ENCODE assay signal across 8 mouse cellular contexts in the genomic region with DNA sequence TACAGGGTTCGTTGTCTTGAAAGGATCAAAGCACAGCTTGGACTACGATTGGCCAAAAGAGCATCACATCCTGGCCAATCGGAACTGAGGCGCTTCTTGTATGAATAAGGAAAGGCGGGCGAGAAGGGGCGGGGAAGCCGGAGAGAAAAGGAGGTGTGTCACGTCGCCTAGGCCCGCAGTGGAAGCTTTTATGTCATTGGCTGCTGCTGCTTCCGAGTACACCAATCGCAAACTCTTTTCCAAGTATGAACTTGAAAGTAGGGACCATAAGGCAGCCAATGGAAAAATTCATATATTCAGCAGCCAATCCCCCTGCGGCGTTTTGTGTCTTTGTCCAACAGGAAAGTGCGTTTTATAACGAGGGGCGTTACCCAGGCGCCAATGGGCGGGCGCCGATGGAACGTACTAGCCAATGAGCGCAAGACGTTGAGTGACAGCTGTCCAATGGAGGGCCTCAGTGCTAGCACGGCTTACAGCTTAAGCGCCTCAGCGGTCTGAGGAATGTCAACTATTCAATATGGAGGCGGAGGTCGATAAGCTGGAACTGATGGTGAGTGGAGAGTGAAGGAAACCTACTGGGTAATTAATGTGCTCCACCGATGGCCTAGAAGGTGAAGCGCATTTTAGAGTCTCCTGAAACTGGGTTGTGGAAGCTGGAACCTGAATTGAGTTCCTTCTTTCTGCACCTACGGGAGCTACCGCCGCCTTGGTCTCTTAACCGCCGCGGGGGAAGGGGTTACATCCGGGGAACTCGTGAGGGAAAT. TPM values are rescaled to one million over a fixed set of nuclear protein-coding genes. Genes with fewer than 3 reads are reported as not detected.
A peak's percentile ranks its signal among the peaks of the same experiment; 100 is the strongest.
DNase-seq lines count a peak whose midpoint lies in the region; ATAC-seq lines count a peak whose summit lies in the region.

A gene (plus strand): TSS at position 480 of the 764 bp plus-strand sequence.

- peak within 1 kb of the TSS; percentile 98 for H3K4me3 ChIP-seq in forebrain, embryonic 14.5 days (ENCODE audit: low read depth, low read length)
- peak within 1 kb of the TSS; percentile 97 for H3K4me3 ChIP-seq in neural tube, embryonic 15.5 days (replicated peaks)

- DNase-seq in ES-CJ7 (ENCODE audit: low read depth, low spot score), result peak; percentile 100
- DNase-seq in cerebellum, adult 11 months, result peak; percentile 96
- DNase-seq in forebrain, embryonic 14.5 days (ENCODE audit: low spot score), result peak; percentile 100
- peak; percentile 93 to 95 for DNase-seq in heart, postnatal 14 days
- peak; percentile 98 for DNase-seq in layer of hippocampus, adult 11-12 months (ENCODE audit: low spot score)
- peak; percentile 99 for DNase-seq in lung, adult 18-20 months
- DNase-seq in testis, postnatal 14 days (ENCODE audit: low spot score), result peak; percentile 99

- H3K9me3 ChIP-seq in forebrain, embryonic 14.5 days (replicated peaks; ENCODE audit: control insufficient read depth, low read length), result no peaks in the 10 kb centered on the region
- no peaks in the 10 kb centered on the region for H3K9me3 ChIP-seq in neural tube, embryonic 15.5 days (replicated peaks)

- under 1% methylated on average over 40 of the region's 40 CpGs for WGBS in forebrain, embryonic 14.5 days
- WGBS in neural tube, embryonic 15.5 days, result under 1% methylated on average over 40 of the region's 40 CpGs

- peak within 1 kb of the TSS; percentile 94 for H3K27ac ChIP-seq in forebrain, embryonic 14.5 days (ENCODE audit: low read depth, low read length)
- peak within 1 kb of the TSS; percentile 96 for H3K27ac ChIP-seq in neural tube, embryonic 15.5 days (replicated peaks)

- ATAC-seq in forebrain, embryonic 14.5 days, result peak; percentile 99
- peak; percentile 99 for ATAC-seq in neural tube, embryonic 15.5 days (ENCODE audit: low FRiP score)

- H3K27me3 ChIP-seq in forebrain, embryonic 14.5 days (replicated peaks; ENCODE audit: control insufficient read depth, insufficient read depth, low read length), result no peaks in the 10 kb centered on the region
- H3K27me3 ChIP-seq in neural tube, embryonic 15.5 days (replicated peaks), result no peaks in the 10 kb centered on the region

- peaks cover 19% of the 10 kb centered on the region for H3K4me1 ChIP-seq in forebrain, embryonic 14.5 days (ENCODE audit: control insufficient read depth, insufficient read depth, low read length)
- H3K4me1 ChIP-seq in neural tube, embryonic 15.5 days, result peaks cover 27% of the 10 kb centered on the region

- peak within 1 kb of the TSS; percentile 61 for H3K4me2 ChIP-seq in forebrain, embryonic 14.5 days (ENCODE audit: low read length)
- H3K4me2 ChIP-seq in neural tube, embryonic 15.5 days, result peak within 1 kb of the TSS; percentile 72

- H3K9ac ChIP-seq in forebrain, embryonic 14.5 days (ENCODE audit: low read length), result peak within 1 kb of the TSS; percentile 99
- peak within 1 kb of the TSS; percentile 92 for H3K9ac ChIP-seq in neural tube, embryonic 15.5 days (replicated peaks)

- H3K36me3 ChIP-seq in forebrain, embryonic 14.5 days (ENCODE audit: control insufficient read depth, insufficient read depth, low read length), result peaks cover 37% of the 10 kb centered on the region
- 0 out of 2 replicates have a peak, but pooled peaks cover 3% of the 10 kb centered on the region for H3K36me3 ChIP-seq in neural tube, embryonic 15.5 days

- intact Hi-C loops in heart, postnatal 14 days (cut with DNase I), result no loop called here

RNA-seq across cellular contexts. Expression of the gene that starts here (rescaled TPM):
- 71.4 and 73.8 TPM in 2 replicates for polyA plus RNA-seq in forebrain, embryonic 14.5 days (2014; fragmentation: Nextera tagmentation; extraction: Ambion mirVana)
- total RNA-seq in heart, postnatal 14 days (2021), result 10 to 100 TPM; 13.9 to 16.6 TPM
- 32.8 and 38.2 TPM in 2 replicates for polyA plus RNA-seq in neural tube, embryonic 15.5 days (2015; fragmentation: Nextera tagmentation; extraction: Ambion mirVana)

Comparison
In these comparisons a context has a peak if more than half of its experiments do, and no peak if none do; other contexts are left out.
1. Peak in every context shown above with its lines: DNase-seq, ATAC-seq, H3K4me3 ChIP-seq and H3K27ac ChIP-seq.